Mouse (Mus musculus): ENCODE results near the gene Gm572.

Gene Gm572

DNA sequence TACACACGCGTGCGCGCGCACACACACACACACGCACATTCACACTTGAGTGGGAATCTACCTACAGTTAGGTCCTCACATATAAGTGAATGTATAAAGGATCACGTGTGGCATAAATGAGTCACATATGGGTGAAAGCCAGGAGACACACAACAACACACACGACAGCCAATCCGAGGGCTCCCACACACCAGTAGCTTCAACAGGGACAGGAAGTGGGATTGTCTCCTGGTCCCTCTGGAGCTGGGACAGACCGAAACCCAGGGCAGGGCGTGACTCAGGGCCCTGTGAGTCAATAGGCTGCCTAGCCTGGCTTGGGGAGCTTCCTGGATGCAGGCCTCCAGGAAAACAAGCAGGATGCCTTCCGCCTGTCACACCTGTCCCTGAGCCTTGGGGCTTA, 71.6 kb downstream of the Gm572 start:
- no peak for DNase-seq (ENCODE audit: extremely low read depth, low read depth)

DNA sequence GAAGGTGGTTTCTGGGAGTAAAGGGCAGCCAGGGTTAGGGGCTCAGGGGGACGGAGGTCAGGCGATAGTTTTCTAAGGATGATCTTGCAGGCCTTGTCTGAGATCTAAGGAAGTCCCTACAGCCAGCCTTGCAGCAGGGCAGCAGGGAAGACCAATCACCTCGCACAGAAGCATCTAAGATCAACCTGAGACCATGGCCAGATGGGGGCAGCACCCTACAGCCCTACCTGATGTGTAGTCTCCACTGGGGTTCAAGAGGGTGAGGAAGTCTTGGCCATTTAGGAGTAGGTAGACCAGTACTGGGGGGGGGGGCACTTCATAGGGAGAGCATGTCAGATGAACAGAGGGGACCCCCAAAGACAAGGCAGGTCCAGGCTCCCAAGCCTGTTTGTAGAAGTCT, 72.3 kb downstream of the Gm572 start:
- no peak for DNase-seq (ENCODE audit: extremely low read depth, low read depth)
